Mouse (Mus musculus): ENCODE measurements around the gene Wars2.
A peak's percentile ranks its signal among the peaks of the same experiment; 100 is the strongest.

DNA sequence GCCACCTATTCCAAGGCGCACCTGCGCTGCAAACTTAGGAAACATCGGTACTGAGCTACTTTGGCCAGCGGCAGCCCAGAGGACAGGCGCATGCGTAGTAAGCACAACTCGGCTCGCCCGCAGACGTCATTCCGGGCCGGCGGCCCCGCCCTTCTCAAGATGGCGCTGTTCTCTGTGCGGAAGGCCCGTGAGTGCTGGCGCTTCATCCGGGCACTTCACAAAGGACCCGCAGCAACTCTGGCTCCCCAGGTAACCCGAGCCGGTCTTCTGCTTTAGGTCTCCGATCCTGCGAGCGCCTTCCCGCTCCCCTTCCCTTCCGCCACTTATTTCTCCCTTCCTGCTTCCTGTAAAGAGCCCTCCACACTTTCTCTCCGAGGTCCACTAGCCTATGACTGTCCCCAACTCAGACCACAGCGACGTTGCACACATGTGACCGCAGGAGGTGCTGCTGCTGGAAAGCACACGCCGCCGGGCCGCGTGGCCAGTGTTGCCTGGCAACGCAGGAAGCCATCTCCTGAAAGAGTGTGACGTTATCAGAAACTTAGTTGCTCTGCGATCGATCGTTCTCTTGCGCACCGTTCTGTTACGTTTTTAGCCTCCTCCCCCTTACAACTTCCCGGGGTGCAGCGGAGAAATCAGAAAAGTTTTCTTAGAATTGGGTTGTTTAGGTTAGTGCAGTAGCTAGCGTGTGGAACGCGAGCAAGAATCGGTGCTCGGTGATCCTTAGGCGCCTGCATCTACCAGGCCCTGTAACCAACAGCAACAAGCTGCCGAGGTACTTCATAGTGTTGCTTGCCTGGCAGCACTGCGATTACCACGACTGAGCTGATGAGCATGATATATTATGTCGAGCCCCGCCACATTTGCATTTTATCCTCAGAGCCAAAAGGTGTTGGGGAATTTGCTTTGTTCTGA lies at the start of gene Wars2:
- peak; percentile 64; the same call in 1 of the 2 replicates for TF ChIP-seq CTCF (IDR thresholded peaks at IDR 0.05; ENCODE audit: borderline replicate concordance, insufficient read depth, low read length)
- TF ChIP-seq POLR2A (IDR thresholded peaks at IDR 0.05; ENCODE audit: low read depth, low read length): peak; percentile 71
